Mouse (Mus musculus): ENCODE measurements around the gene Lsmem1.

DNA sequence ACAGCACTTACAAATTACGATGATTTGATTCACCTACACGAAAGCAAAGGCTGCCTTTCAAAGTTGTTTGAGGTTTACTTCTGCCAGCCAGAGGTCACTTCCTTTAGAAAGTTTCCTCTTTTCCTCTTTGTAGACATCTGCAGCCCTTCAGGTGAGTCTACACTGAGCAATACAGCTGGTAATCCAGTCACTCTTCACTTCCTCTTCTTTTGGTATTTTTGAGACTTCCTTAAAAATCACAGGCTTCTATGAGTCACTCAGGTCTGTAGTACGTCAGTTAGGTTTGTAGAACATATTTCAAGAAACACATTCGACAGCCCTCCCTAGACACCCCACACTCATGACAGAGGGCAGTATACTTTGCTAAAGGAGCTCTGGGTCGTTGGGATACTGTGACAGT, 58.6 kb downstream of the Lsmem1 start:
- no peak for TF ChIP-seq CTCF (conservative IDR thresholded peaks at IDR 0.05; ENCODE audit: low read length)
- no peak for TF ChIP-seq NANOG (IDR thresholded peaks at IDR 0.05; ENCODE audit: borderline replicate concordance, low read length)
- no peak for TF ChIP-seq POU5F1 (IDR thresholded peaks at IDR 0.05; ENCODE audit: borderline replicate concordance, low read length)
